Mouse (Mus musculus) stomach, embryonic 14.5 days (tissue): ENCODE measurements around the gene Rnf111. TPM values are rescaled to one million over a fixed set of nuclear protein-coding genes. Genes with fewer than 3 reads are reported as not detected.

Source experiments
- ATAC-seq: fragments of 200-750 bp; cut with Nextera tagmentation; 2 replicates; pipeline ENCODE4 v1.8.0; 2017; ENCODE audit warnings: low read depth, moderate TSS enrichment; ENCODE audit not compliant: insufficient number of reproducible peaks, insufficient read depth, low FRiP score
- H3K27ac ChIP-seq: fragments of 300-500 bp; sonication (generic); 2 replicates; pipeline ENCODE4 v1.5.1; 2014; ENCODE audit warnings: mild to moderate bottlenecking, low read length, moderate library complexity, mixed read lengths
- H3K27me3 ChIP-seq: fragments of 300-500 bp; sonication (generic); 2 replicates; pipeline ENCODE4 v1.6.1; 2014; ENCODE audit warnings: low read length, control low read depth, mixed read lengths; ENCODE audit not compliant: control insufficient read depth, insufficient read depth
- H3K36me3 ChIP-seq: fragments of 300-500 bp; sonication (generic); 2 replicates; pipeline ENCODE4 v1.6.1; 2014; ENCODE audit warnings: mild to moderate bottlenecking, control low read depth, low read length, moderate library complexity, mixed read lengths; ENCODE audit not compliant: control insufficient read depth, insufficient read depth
- H3K4me1 ChIP-seq: fragments of 300-500 bp; sonication (generic); 2 replicates; pipeline ENCODE4 v1.6.1; 2014; ENCODE audit warnings: low read length, control low read depth, mixed read lengths; ENCODE audit not compliant: control insufficient read depth, insufficient read depth
- H3K4me2 ChIP-seq: fragments of 300-500 bp; sonication (generic); replicated peaks from 2 replicates; pipeline ENCODE4 v1.6.1; 2014; ENCODE audit warnings: low read depth, low read length, control low read depth
- H3K4me3 ChIP-seq: fragments of 300-500 bp; sonication (generic); 2 replicates; pipeline ENCODE4 v1.5.1; 2014; ENCODE audit warnings: low read depth, low read length, control low read depth
- H3K9ac ChIP-seq: fragments of 300-500 bp; sonication (generic); replicated peaks from 2 replicates; pipeline ENCODE4 v1.6.1; 2014; ENCODE audit warnings: low read depth, mild to moderate bottlenecking, control low read depth, low read length, moderate library complexity, mixed read lengths
- H3K9me3 ChIP-seq: fragments of 300-500 bp; sonication (generic); 2 replicates; pipeline ENCODE4 v1.6.1; 2016; ENCODE audit warnings: low read depth, low read length, control low read depth; ENCODE audit not compliant: control insufficient read depth
- WGBS: fragments of 180-500 bp; shearing (Covaris S2); extraction: QIAGEN DNeasy Blood & Tissue Kit; methylation state at CpG from one replicate; pipeline ENCODE4 v1.1.7; 2014; 5-methylcytosine and 5-hydroxymethylcytosine counted together
- polyA plus RNA-seq: library from polyadenylated mRNA; unstranded; fragments of >200 nt; fragmentation: Nextera tagmentation; extraction: Ambion mirVana; gene quantifications from 2 replicates; pipeline ENCODE4 v1.2.1, GENCODE M21; 2014

Gene Rnf111
- polyA plus RNA-seq, 1 experiment from 2014 or later: 29.8 TPM

DNA sequence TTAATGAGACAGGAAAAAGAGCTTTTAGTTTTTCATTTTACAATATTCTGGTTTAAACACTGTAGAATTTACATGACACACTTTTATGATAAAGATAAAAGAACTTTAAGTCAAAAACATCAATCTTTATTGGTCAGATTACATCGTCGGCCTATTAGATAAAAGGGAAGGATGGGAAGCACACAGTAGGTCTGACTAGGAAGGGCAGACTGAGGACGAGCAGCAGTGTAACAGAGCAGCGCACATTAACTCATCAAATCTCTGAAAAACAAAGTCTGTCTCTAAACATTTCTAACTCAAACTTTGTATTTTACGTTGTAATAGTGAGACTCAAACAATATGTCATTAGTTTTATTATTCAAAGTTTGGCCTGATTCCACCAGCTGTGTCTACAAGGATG, 54.5 kb downstream of the Rnf111 start:
- no peak overlapping the region for H3K4me2 ChIP-seq
- H3K27ac ChIP-seq: no peak overlapping the region
- H3K9ac ChIP-seq: no peak overlapping the region
- no peak for ATAC-seq
- H3K4me1 ChIP-seq: no peaks in the 10 kb centered on the region
- WGBS: 91% methylated on average over 5 of the region's 5 CpGs
- H3K36me3 ChIP-seq: peaks cover 34% of the 10 kb centered on the region
- H3K9me3 ChIP-seq: no peaks in the 10 kb centered on the region
- no peak overlapping the region for H3K4me3 ChIP-seq
- no peaks in the 10 kb centered on the region for H3K27me3 ChIP-seq

DNA sequence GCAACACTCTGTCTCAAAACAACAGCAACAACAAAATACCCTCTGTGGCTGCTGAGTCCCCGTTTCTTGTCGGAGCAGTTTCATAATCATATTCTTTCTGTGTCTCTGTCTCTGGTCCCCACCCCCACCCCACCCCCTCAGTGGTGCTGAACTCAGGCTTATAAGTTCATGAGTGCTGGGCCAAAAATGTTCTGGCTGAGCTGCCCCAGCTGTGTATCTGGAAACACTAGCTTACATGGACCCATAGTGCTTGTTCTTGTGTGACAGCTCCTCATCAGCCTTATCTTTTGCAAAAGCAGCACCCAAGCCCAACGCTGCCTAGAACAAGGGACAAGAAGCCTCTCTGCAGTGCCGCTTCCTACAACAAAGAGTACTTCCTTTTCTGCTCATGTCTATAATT, 63.6 kb downstream of the Rnf111 start:
- Histone ChIP-seq H3K27ac (no peak overlapping the region), H3K9ac (no peak overlapping the region), H3K4me3 (no peak overlapping the region), H3K27me3 (no peaks in the 10 kb centered on the region), H3K9me3 (no peaks in the 10 kb centered on the region), H3K4me2 (no peak overlapping the region), H3K36me3 (peaks cover 34% of the 10 kb centered on the region; the same call in 1 of the 2 replicates), H3K4me1 (no peaks in the 10 kb centered on the region)
- ATAC-seq: no peak
- 85% methylated on average over 4 of the region's 4 CpGs for WGBS

DNA sequence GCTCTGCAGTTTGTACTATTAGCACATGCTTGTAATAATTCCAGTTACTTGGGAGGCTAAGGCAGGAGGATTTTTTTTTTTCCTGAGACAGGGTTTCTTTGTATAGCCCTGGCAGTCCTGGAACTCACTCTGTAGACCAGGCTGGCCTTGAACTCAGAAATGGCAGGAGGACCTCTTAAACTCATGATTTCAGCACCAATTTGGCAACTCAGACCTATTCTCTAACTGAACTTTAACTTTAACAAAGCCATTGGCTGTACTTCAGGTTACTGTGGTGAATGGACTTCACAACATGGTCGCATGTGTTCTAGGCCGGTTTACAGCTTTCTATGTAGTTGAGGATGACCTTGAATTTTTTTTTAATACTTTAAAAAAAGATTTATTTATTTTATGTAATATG, 80.9 kb downstream of the Rnf111 start:
- WGBS: 96% methylated on average over 2 of the region's 2 CpGs
- no peak for ATAC-seq
- H3K4me3 ChIP-seq: no peak overlapping the region
- H3K4me1 ChIP-seq: peaks cover 8% of the 10 kb centered on the region; the same call in 1 of the 2 replicates
- no peaks in the 10 kb centered on the region for H3K27me3 ChIP-seq
- H3K9ac ChIP-seq: no peak overlapping the region
- no peaks in the 10 kb centered on the region for H3K9me3 ChIP-seq
- peaks cover 28% of the 10 kb centered on the region for H3K36me3 ChIP-seq
- H3K4me2 ChIP-seq: no peak overlapping the region
- H3K27ac ChIP-seq: no peak overlapping the region

DNA sequence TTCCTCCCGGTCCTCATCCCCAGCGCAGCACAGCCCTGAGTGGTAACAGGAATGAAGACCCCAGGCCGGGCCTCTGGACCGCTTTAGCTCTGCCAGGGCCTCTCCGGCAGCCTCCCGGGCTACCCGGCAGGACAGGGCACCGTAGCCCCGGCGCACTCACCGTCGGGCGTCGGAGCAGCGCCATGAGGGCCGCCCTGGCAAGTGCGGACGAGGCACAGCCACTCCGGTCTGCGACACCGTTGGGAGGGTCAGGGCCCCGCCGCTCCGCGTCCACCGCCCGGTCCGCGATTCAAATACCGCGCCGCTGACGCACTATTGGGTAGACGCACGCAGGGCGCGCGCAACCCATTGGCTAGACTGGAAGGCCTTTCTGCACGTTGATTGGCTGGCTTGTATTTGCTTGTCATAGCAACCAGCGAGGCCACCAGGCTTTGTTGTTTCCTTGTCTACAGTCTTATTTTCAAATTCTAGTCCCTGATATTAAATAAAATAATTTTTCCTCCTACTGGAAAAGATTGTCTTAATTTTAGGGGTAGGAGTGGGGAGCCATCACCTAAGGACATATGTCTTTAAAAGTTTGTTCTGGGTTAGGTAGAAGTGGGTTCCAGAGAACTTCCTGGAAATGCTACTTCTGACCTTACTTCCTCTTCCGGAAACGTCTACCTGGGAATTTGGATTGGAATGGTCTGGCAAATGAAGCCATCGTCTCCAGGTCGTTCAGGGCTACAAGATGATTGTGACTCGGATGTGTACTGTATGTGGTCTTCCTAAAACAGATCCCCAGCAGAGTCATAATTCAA, 82.1 kb downstream of the Rnf111 start, which contains the start of gene Ccnb2:
Gene Ccnb2, minus strand, starts transcription at position 291 of the 800 bp plus-strand sequence.
- 2% methylated on average over 45 of the region's 45 CpGs for WGBS
- peak; percentile 98 for ATAC-seq
- H3K36me3 ChIP-seq: peaks cover 31% of the 10 kb centered on the region
- peak within 1 kb of the TSS; percentile 75 for H3K4me3 ChIP-seq
- peaks cover 8% of the 10 kb centered on the region; the same call in 1 of the 2 replicates for H3K4me1 ChIP-seq
- peak within 1 kb of the TSS; percentile 91 for H3K4me2 ChIP-seq
- H3K9ac ChIP-seq: peak within 1 kb of the TSS; percentile 65
- H3K9me3 ChIP-seq: no peaks in the 10 kb centered on the region
- H3K27ac ChIP-seq: peak within 1 kb of the TSS; percentile 53; the same call in 1 of the 2 replicates
- no peaks in the 10 kb centered on the region for H3K27me3 ChIP-seq

DNA sequence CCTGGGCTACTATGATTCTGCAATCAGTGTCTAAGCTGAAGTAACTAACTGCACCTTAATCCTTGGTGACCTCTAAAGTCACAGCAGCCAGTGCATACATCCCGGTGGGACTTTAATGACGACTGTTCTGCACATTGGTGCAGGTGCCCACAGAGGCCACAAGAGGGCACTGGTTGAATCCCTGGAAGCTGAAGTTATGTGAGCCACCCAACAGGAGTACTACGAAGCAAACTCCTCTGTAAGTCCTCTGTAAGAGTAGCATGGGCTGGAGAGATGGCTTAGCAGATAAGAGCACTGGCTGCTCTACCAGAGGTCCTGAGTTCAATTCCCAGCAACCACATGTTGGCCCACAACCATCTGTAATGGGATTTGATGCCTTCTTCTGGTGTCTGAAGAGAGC, 87.1 kb downstream of the Rnf111 start:
- peaks cover 55% of the 10 kb centered on the region for H3K36me3 ChIP-seq
- no peak overlapping the region for H3K9ac ChIP-seq
- H3K4me3 ChIP-seq: no peak overlapping the region
- no peak overlapping the region for H3K4me2 ChIP-seq
- peaks cover 8% of the 10 kb centered on the region; the same call in 1 of the 2 replicates for H3K4me1 ChIP-seq
- H3K9me3 ChIP-seq: no peaks in the 10 kb centered on the region
- WGBS: 77% methylated on average over 3 of the region's 3 CpGs
- ATAC-seq: no peak
- no peaks in the 10 kb centered on the region for H3K27me3 ChIP-seq
- no peak overlapping the region for H3K27ac ChIP-seq

DNA sequence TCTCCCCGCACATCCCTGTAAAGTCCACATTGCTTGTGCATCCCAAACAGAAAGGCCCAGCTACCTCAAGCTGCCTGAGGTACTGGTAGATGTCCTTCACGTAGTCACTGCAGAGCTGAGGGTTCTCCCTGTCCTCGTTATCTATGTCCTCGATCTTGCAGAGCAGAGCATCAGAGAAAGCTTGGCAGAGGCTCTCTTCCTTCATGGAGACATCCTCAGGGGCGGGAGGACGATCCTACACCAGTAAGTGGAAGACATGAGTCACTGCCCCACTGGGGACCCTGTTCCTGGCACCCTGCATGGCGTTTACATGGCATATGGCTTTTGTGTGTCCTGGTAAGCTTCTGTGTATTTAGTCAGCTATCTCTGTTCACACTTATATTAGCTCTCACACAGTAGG, 90.5 kb downstream of the Rnf111 start:
- H3K9me3 ChIP-seq: no peaks in the 10 kb centered on the region
- no peaks in the 10 kb centered on the region for H3K27me3 ChIP-seq
- peaks cover 77% of the 10 kb centered on the region for H3K36me3 ChIP-seq
- 88% methylated on average over 7 of the region's 7 CpGs for WGBS
- no peak overlapping the region for H3K4me2 ChIP-seq
- no peak overlapping the region for H3K27ac ChIP-seq
- no peak overlapping the region for H3K4me3 ChIP-seq
- no peak overlapping the region for H3K9ac ChIP-seq
- no peak for ATAC-seq
- H3K4me1 ChIP-seq: no peaks in the 10 kb centered on the region

DNA sequence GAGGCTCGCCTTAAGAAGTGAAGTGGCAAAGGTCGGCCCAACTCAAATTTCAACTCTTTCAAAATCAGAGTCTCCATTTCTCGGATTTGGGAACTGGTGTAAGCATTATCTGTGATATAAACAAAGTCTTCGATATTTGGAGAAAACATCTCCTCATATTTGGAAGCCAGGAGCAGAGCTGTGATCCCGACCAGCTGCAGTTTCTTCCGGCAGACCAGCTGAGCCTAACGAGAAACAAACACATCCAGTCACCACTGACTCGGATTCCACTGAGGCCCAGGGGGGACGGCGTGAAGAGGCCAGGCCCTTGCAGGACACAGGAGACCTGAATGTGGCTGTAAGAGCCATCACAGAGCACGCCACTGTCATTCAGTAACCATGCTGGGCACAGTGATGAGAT, 92.9 kb downstream of the Rnf111 start:
- H3K36me3 ChIP-seq: peaks cover 73% of the 10 kb centered on the region

DNA sequence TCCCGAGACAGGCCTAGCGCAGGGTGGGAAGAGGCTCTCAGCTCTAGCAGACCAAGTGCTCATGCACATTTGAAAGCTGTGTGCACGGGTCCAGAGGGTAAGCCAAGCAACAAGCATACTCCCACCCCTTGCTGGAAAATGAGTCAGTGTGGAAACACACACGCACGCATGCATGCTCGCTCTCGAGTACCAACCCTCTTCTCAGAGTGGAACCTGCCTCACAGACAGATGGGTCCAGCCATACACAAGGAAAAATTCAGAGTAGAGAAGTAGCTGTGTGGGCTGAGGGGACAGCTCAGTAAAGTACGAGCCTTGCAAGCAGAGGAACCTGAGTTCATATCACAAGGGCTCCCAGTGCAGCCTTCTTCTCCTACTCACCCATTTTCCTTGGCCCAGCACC, 93.8 kb downstream of the Rnf111 start:
- Histone ChIP-seq H3K4me1 (no peaks in the 10 kb centered on the region), H3K4me3 (no peak overlapping the region), H3K27me3 (no peaks in the 10 kb centered on the region), H3K27ac (no peak overlapping the region), H3K9ac (no peak overlapping the region), H3K9me3 (no peaks in the 10 kb centered on the region), H3K4me2 (no peak overlapping the region), H3K36me3 (peaks cover 68% of the 10 kb centered on the region)
- ATAC-seq: no peak
- WGBS: 96% methylated on average over 8 of the region's 8 CpGs

More for the DNA sequence above, 92.9 kb downstream of the Rnf111 start:
- H3K9ac ChIP-seq: no peak overlapping the region
- no peaks in the 10 kb centered on the region for H3K9me3 ChIP-seq
- ATAC-seq: no peak
- H3K27me3 ChIP-seq: no peaks in the 10 kb centered on the region
- WGBS: 56% methylated on average over 11 of the region's 11 CpGs
- no peak overlapping the region for H3K4me3 ChIP-seq
- H3K4me2 ChIP-seq: no peak overlapping the region
- H3K4me1 ChIP-seq: no peaks in the 10 kb centered on the region
- H3K27ac ChIP-seq: no peak overlapping the region; the same call in 1 of the 2 replicates
